Mouse (Mus musculus) intestine, embryonic 16.5 days (tissue): ENCODE measurements around the gene Trnau1ap. TPM values are rescaled to one million over a fixed set of nuclear protein-coding genes. Genes with fewer than 3 reads are reported as not detected.

Experiments
- ATAC-seq: fragments of 200-750 bp; cut with Nextera tagmentation; 2 replicates; pipeline ENCODE4 v1.8.0; 2017; ENCODE audit warnings: moderate TSS enrichment, moderate library complexity
- H3K27ac ChIP-seq: fragments of 300-500 bp; sonication (generic); 2 replicates; pipeline ENCODE4 v1.5.1; 2014; ENCODE audit warnings: mild to moderate bottlenecking, low read length
- H3K27me3 ChIP-seq: fragments of 300-500 bp; sonication (generic); replicated peaks from 2 replicates; pipeline ENCODE4 v1.6.1; 2014; ENCODE audit warnings: low read length, control low read depth, mixed read lengths; ENCODE audit not compliant: control insufficient read depth, insufficient read depth
- H3K36me3 ChIP-seq: fragments of 300-500 bp; sonication (generic); 2 replicates; pipeline ENCODE4 v1.6.1; 2014; ENCODE audit warnings: low read length, control low read depth; ENCODE audit not compliant: control insufficient read depth, insufficient read depth
- H3K4me1 ChIP-seq: fragments of 300-500 bp; sonication (generic); 2 replicates; pipeline ENCODE4 v1.6.1; 2014; ENCODE audit warnings: low read length, control low read depth, mixed read lengths; ENCODE audit not compliant: control insufficient read depth, insufficient read depth
- H3K4me2 ChIP-seq: fragments of 300-500 bp; sonication (generic); 2 replicates; pipeline ENCODE4 v1.6.1; 2014; ENCODE audit warnings: low read depth, low read length, control low read depth
- H3K4me3 ChIP-seq: fragments of 300-500 bp; sonication (generic); 2 replicates; pipeline ENCODE4 v1.5.1; 2014; ENCODE audit warnings: mild to moderate bottlenecking, low read length
- H3K9ac ChIP-seq: fragments of 300-500 bp; sonication (generic); 2 replicates; pipeline ENCODE4 v1.6.1; 2014; ENCODE audit warnings: low read depth, low read length
- H3K9me3 ChIP-seq: fragments of 300-500 bp; sonication (generic); 2 replicates; pipeline ENCODE4 v1.6.1; 2016; ENCODE audit warnings: low read length, control low read depth; ENCODE audit not compliant: control insufficient read depth
- WGBS: fragments of 180-500 bp; shearing (Covaris S2); extraction: QIAGEN DNeasy Blood & Tissue Kit; methylation state at CpG from one replicate; pipeline ENCODE4 v1.1.7; 2014; 5-methylcytosine and 5-hydroxymethylcytosine counted together
- polyA plus RNA-seq: library from polyadenylated mRNA; unstranded; fragments of >200 nt; fragmentation: Nextera tagmentation; extraction: Ambion mirVana; gene quantifications from 2 replicates; pipeline ENCODE4 v1.2.1, GENCODE M21; 2015

Gene Trnau1ap
- polyA plus RNA-seq, 1 experiment from 2014 or later: 79.6 TPM

DNA sequence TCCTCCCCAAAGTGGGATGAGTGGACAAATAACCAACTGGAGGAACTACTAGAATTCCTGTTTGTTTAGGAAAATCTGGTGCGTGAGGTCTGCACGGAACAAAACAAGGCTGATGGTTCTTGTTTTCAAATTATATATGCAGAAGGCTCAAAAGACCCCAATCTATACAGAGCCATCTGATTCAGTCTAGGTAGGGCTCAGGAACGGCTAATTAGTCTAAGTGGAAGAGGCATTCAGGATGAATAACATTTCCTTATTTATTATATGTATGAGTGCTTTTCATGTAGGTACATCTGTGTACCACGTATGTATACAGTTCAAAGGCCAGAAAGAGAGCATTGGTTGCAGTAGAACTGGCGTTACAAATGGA, 16.5 kb upstream of the Trnau1ap start:
- H3K4me2 ChIP-seq: no peak overlapping the region
- H3K27ac ChIP-seq: peak overlapping the region; percentile 82
- H3K36me3 ChIP-seq: no peaks in the 10 kb centered on the region
- no peak overlapping the region for H3K4me3 ChIP-seq
- no peak overlapping the region; the same call in 1 of the 2 replicates for H3K9ac ChIP-seq
- H3K4me1 ChIP-seq: peaks cover 29% of the 10 kb centered on the region
- no peaks in the 10 kb centered on the region for H3K27me3 ChIP-seq
- ATAC-seq: peak; percentile 21
- H3K9me3 ChIP-seq: no peaks in the 10 kb centered on the region
- WGBS: 43% methylated on average over 5 of the region's 5 CpGs

DNA sequence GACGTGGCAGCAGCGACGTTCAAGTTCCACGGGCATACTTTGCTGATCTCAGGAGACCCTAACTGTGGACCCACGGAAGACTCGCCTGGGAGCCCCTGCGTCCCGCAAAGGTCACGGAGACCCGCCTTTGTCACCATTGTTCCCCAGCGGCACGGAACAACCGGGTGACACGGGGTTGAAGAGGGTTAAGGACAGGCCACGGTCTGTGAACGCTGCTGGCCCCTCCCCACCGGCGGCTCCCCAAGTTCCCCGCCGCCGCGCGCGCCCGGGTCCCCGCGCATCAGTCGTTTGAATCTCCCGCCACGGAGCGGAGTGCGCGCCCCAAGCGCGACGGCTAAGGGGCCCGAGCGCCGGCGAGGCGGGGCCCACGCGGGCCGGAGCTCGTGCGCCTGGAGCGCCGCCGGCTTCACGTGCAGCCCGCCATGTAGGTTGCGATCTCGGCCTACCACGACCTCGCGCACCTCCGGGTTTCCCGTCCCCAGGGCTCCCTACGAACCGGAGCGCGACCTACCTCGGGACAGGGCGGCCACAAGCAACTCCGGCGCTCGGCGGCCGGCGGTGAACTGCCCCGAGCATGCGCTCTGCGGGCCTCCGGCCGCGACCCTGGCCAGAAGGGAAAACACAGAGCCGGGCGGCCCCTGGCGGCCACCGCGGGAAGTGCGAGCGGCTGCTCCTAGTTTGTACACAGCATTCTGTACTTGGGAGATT, 16.0 kb upstream of the Trnau1ap start:
- H3K36me3 ChIP-seq: no peaks in the 10 kb centered on the region
- H3K4me3 ChIP-seq: peak overlapping the region; percentile 82
- peak; percentile 84 for ATAC-seq
- H3K4me2 ChIP-seq: peak overlapping the region; percentile 89
- peak overlapping the region; percentile 82 for H3K27ac ChIP-seq
- H3K27me3 ChIP-seq: no peaks in the 10 kb centered on the region
- peaks cover 29% of the 10 kb centered on the region for H3K4me1 ChIP-seq
- WGBS: under 1% methylated on average over 83 of the region's 83 CpGs
- H3K9me3 ChIP-seq: no peaks in the 10 kb centered on the region
- H3K9ac ChIP-seq: peak overlapping the region; percentile 91

DNA sequence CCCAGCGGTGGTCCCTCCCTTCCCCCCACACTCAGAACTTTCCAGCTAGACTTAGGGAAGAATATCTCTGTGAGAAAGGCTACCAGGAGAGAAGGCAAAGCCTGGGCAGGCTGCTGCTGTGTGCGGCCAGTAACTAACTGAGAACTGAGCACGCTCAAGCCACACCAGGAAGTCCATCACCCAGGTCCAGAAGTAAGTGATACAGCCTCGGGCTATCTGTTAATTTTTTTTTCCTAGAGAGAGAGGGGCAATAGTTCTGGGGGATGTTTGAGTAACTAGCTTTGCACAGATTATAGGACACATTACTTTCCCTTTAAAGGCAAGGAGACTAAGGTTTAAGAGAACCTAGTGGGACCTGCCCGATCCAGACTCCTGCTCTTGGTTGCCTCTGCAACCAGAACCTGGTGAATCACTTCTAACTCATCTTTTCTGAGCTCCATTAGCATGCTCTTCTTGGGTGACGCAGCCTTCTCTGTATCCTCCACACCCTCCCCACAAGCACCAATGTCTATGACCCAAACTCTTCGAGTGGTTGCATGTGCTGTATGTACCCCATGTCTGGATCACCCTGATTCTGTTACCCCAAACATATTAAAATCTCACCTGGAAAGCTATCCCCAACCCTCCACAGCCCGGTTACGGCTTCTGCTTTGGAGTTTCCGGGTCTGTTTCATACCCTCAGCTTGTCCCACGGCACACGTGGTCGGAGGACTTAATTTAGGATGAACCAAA, 15.2 kb upstream of the Trnau1ap start:
- Histone ChIP-seq H3K27me3 (no peaks in the 10 kb centered on the region), H3K9ac (peak overlapping the region; percentile 91), H3K4me2 (peak overlapping the region; percentile 89), H3K36me3 (no peaks in the 10 kb centered on the region), H3K4me3 (peak overlapping the region; percentile 82), H3K27ac (peak overlapping the region; percentile 66), H3K4me1 (peaks cover 29% of the 10 kb centered on the region), H3K9me3 (no peaks in the 10 kb centered on the region)
- 4% methylated on average over 13 of the region's 13 CpGs for WGBS
- no peak; the same call in 1 of the 2 replicates for ATAC-seq

DNA sequence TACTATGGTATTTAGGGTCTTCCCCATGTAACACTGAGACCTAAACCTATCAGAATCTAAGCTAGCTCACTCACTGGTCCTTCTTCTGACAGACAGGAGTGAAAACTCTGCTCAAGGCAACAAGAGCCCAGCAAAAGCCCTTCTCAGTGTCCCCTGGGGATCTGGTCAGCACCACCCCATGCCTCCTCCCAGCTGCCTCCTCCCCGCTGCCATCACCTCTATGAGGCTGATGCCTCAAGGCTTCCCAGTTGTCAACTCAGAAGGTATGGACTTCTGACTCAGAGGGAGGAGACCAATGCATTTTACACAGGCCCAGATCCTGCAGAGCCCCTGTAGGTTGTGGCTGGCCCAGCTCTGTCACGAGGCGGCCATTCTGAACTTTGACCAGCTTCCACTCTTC, 12.1 kb upstream of the Trnau1ap start:
- H3K4me3 ChIP-seq: no peak overlapping the region
- no peak overlapping the region for H3K27ac ChIP-seq
- H3K9ac ChIP-seq: peak overlapping the region; percentile 16; the same call in 1 of the 2 replicates
- H3K4me2 ChIP-seq: no peak overlapping the region
- H3K9me3 ChIP-seq: no peaks in the 10 kb centered on the region
- peaks cover 12% of the 10 kb centered on the region for H3K36me3 ChIP-seq
- H3K27me3 ChIP-seq: no peaks in the 10 kb centered on the region
- H3K4me1 ChIP-seq: peaks cover 29% of the 10 kb centered on the region
- WGBS: 76% methylated on average over 3 of the region's 3 CpGs
- no peak for ATAC-seq

- 93% methylated on average over 13 of the region's 13 CpGs for WGBS
- Histone ChIP-seq H3K4me2 (no peak overlapping the region), H3K4me1 (peaks cover 17% of the 10 kb centered on the region), H3K9ac (no peak overlapping the region), H3K27me3 (no peaks in the 10 kb centered on the region), H3K27ac (no peak overlapping the region), H3K4me3 (no peak overlapping the region), H3K36me3 (peaks cover 20% of the 10 kb centered on the region), H3K9me3 (no peaks in the 10 kb centered on the region)
- no peak for ATAC-seq
Measured at GRCm38 (mm10) chr4:132338943-132339342, 9.6 kb upstream of the Trnau1ap start.

DNA sequence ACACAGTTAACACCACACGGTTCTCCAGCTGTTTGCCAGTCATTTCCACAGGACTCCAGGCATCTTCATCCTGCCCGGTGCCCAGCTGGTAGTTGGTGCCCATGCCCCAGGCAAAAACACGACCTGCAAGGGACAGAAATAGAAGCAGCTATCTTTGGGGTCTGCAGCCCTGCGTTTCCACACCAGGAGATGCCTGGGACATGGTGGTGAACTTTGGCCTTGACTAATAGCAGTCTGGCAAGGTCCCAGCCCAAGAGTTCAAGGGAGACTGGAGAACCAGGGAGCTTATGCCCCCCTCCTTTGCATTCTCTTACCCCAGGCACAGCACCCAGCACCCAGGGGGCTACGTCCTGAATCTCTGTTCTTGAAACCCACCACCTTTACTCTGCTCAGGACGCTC, 3.5 kb upstream of the Trnau1ap start:
- Histone ChIP-seq H3K4me3 (no peak overlapping the region), H3K9ac (no peak overlapping the region), H3K4me1 (peaks cover 7% of the 10 kb centered on the region), H3K9me3 (no peaks in the 10 kb centered on the region), H3K4me2 (no peak overlapping the region), H3K27ac (no peak overlapping the region), H3K36me3 (peaks cover 14% of the 10 kb centered on the region), H3K27me3 (no peaks in the 10 kb centered on the region)
- ATAC-seq: no peak
- 74% methylated on average over 6 of the region's 6 CpGs for WGBS

DNA sequence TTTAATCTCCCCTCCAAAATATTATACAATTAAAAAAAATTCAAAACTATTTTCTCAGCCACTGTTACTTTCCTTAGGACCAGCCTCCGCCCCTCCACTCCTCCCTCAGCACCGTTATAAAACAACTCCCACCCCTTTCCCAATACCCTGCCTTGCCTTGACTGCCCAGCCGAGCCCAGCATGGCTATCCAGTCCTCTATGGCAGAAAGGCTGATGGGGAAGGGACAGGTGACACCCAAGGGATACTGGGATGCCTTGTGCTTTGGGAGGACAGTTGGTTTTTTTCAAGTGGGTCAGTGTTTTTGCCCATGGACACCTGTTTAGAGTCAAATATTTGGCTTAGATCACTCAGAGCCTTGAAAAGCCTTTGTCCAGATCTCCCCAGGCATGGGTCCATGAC, 2.6 kb upstream of the Trnau1ap start:
- H3K4me1 ChIP-seq: peaks cover 7% of the 10 kb centered on the region
- no peak overlapping the region for H3K4me3 ChIP-seq
- no peak overlapping the region for H3K27ac ChIP-seq
- H3K27me3 ChIP-seq: no peaks in the 10 kb centered on the region
- ATAC-seq: no peak
- no peaks in the 10 kb centered on the region for H3K9me3 ChIP-seq
- 77% methylated on average over 3 of the region's 3 CpGs for WGBS
- peaks cover 13% of the 10 kb centered on the region for H3K36me3 ChIP-seq
- no peak overlapping the region for H3K9ac ChIP-seq
- H3K4me2 ChIP-seq: no peak overlapping the region

DNA sequence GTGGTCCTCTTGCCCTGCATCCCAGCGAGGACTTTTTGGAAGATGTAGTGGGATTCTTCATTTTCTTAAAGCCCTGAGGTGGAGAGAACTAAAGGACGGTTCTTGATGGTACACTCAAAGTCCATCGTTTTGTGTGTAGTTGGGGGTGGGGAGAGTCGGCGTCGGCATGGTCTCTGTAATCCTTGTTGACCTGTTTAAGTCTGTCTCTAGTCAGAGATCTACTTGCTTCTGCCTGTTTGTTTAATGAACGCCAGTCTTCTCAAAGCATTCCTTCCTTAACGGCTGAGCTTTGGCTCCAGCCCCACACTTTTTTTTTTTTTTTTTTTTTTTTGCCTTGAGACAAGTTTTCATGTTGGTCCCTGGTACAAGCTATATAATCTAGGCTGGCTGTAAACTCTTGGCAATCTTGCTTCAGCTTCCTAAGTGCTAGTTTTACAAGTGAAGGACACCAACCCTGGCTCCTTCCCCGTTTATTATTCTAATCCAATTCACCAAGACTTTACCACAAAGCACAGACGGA, 557 bp upstream of the Trnau1ap start:
- peak overlapping the region; percentile 82 for H3K4me2 ChIP-seq
- H3K36me3 ChIP-seq: peaks cover 10% of the 10 kb centered on the region
- H3K4me1 ChIP-seq: peaks cover 7% of the 10 kb centered on the region
- H3K27ac ChIP-seq: peak overlapping the region; percentile 94
- no peaks in the 10 kb centered on the region for H3K27me3 ChIP-seq
- peak; percentile 24 for ATAC-seq
- WGBS: 5% methylated on average over 10 of the region's 10 CpGs
- peak overlapping the region; percentile 96 for H3K9ac ChIP-seq
- H3K4me3 ChIP-seq: peak overlapping the region; percentile 78
- no peaks in the 10 kb centered on the region for H3K9me3 ChIP-seq

- ATAC-seq: no peak
- Histone ChIP-seq H3K4me1 (peaks cover 7% of the 10 kb centered on the region), H3K27ac (peak overlapping the region; percentile 94; the same call in 1 of the 2 replicates), H3K9me3 (no peaks in the 10 kb centered on the region), H3K27me3 (no peaks in the 10 kb centered on the region), H3K4me3 (peak overlapping the region; percentile 78), H3K36me3 (peaks cover 6% of the 10 kb centered on the region; the same call in 1 of the 2 replicates), H3K4me2 (peak overlapping the region; percentile 82), H3K9ac (peak overlapping the region; percentile 96)
- WGBS: 48% methylated on average over 14 of the region's 14 CpGs
Measured at GRCm38 (mm10) chr4:132328391-132328982, 851 bp downstream of the Trnau1ap start.
